Mouse (Mus musculus): ENCODE results near the gene Gm5089. TPM values are rescaled to one million over a fixed set of nuclear protein-coding genes. Genes with fewer than 3 reads are reported as not detected.

Gene Gm5089
- polyA plus RNA-seq, 1 experiment from 2014 or later = not detected

DNA sequence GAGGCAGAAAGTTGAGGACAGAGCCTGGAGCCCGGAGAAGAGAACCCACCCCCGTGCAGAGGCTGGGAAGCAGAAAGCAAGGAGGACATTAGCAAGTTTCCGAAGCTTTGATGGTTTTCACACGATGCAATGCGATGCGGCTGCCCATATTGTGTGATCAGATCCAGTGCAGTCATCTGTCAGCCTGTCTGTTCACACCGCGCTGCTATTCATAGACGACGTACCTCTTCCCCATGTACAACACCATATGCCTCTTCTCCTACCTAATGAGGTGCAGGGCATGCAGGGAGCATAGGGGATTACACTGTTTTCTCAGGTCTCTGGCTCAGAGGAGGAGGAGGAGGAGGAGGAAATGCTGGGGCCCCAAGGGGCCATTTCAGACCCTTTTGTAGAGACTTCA, 14.1 kb downstream of the Gm5089 start:
- no peak overlapping the region for H3K9ac ChIP-seq
- no peak for ATAC-seq (ENCODE audit: insufficient read depth)

DNA sequence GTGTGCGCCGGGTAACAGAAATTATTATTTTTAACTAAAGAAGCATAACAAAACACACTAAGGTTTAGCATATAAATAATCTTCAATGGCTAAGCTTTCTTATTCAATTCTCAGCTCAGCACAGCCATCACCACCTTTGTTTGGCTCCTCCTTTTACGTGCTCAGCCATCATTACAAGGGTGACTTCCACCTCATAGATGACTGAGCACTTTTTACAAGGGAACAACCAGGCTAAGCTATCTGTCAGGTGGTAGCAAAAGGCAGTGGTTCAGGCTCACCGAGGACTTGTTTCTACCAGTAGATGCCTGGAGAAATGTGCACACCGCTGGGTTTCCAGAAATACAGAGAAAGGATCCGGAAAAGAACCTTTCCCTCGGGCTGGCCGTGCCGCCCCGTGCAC, 16.9 kb downstream of the Gm5089 start:
- no peaks in the 10 kb centered on the region for H3K36me3 ChIP-seq (replicated peaks)
- H3K9ac ChIP-seq = no peak overlapping the region
- no peak overlapping the region for H3K4me2 ChIP-seq
- no peak for ATAC-seq (ENCODE audit: insufficient read depth)
- 70% methylated on average over 10 of the region's 10 CpGs for WGBS (ENCODE audit: insufficient replicate concordance)
- H3K4me3 ChIP-seq (replicated peaks) = no peak overlapping the region
- H3K27me3 ChIP-seq = no peaks in the 10 kb centered on the region
- no peaks in the 10 kb centered on the region for H3K4me1 ChIP-seq (replicated peaks)
- no peaks in the 10 kb centered on the region for H3K9me3 ChIP-seq (replicated peaks)
- H3K27ac ChIP-seq (replicated peaks) = no peak overlapping the region

More for the DNA sequence above, 14.1 kb downstream of the Gm5089 start:
- H3K9me3 ChIP-seq (replicated peaks) = no peaks in the 10 kb centered on the region
- H3K36me3 ChIP-seq (replicated peaks) = no peaks in the 10 kb centered on the region
- no peak overlapping the region for H3K4me2 ChIP-seq
- 66% methylated on average over 10 of the region's 10 CpGs for WGBS (ENCODE audit: insufficient replicate concordance)
- H3K27ac ChIP-seq (replicated peaks) = no peak overlapping the region
- no peaks in the 10 kb centered on the region for H3K27me3 ChIP-seq
- no peaks in the 10 kb centered on the region for H3K4me1 ChIP-seq (replicated peaks)
- no peak overlapping the region for H3K4me3 ChIP-seq (replicated peaks)

DNA sequence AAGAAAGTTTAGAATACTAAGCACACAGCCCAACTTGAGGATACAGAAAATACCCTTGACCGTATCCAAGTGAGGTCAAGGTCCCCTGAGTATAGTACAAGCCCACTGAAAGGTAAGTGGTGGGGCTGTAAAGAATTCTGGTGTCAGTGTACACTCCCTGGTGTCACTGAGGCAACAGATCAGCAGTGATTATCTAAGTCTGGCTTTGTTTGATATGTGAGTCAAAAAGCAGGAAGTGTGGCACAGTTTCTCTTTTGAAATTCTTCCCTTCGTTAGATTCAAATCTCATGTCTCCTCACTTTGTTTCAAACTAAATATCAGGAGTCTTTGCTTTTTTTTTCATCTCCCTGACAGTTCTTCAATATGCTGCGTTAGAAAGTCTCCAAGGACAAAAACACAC, 18.4 kb downstream of the Gm5089 start:
- Histone ChIP-seq H3K27me3 (no peaks in the 10 kb centered on the region), H3K9ac (no peak overlapping the region), H3K4me2 (no peak overlapping the region), H3K27ac (replicated peaks) (no peak overlapping the region), H3K36me3 (replicated peaks) (no peaks in the 10 kb centered on the region), H3K4me3 (replicated peaks) (no peak overlapping the region), H3K9me3 (replicated peaks) (no peaks in the 10 kb centered on the region), H3K4me1 (replicated peaks) (no peaks in the 10 kb centered on the region)
- no peak for ATAC-seq (ENCODE audit: insufficient read depth)
- WGBS (ENCODE audit: insufficient replicate concordance) = 38% methylated on average over 3 of the region's 3 CpGs

DNA sequence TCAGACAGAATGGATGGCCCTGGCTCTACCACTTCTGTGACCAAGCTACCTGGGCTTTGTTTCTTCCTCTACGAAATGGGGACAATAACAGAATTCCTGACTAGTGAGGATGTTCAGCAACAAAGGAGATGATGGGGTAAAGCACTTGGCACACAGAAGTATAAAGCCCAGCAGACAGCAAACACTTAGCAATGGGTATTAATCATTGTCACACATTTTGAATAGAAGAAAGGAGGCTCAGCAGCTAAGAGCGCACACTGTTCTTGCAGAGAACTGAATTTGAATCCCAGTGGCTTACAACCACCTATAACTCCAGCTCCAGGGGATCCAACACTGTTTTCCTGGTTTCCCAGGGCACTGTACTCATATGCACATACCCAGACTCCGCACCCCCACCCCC, 23.3 kb downstream of the Gm5089 start:
- H3K4me3 ChIP-seq (replicated peaks) = no peak overlapping the region
- no peak overlapping the region for H3K4me2 ChIP-seq
- H3K27ac ChIP-seq (replicated peaks) = no peak overlapping the region
- H3K9me3 ChIP-seq (replicated peaks) = no peaks in the 10 kb centered on the region
- ATAC-seq (ENCODE audit: insufficient read depth) = no peak
- no peaks in the 10 kb centered on the region for H3K27me3 ChIP-seq
- 59% methylated on average over 3 of the region's 3 CpGs for WGBS (ENCODE audit: insufficient replicate concordance)
- no peak overlapping the region for H3K9ac ChIP-seq
- H3K36me3 ChIP-seq (replicated peaks) = no peaks in the 10 kb centered on the region
- H3K4me1 ChIP-seq (replicated peaks) = no peaks in the 10 kb centered on the region

DNA sequence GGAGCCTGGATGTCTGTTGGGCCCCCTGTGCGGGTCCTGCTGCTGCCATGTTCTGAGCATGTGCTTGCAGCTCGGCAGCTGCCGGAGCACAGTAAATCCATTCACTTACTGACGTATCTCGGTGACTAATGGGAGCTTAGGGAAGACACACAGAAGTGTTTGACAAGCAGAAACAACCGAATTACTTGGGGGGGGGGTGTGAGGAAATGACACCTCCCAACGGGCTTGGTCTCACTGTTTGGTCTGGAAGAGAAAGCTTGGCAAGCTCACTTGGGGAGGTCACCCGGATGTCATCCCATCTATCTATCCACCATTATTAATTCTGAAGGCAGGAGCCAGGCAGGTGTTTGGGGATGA, 23.7 kb downstream of the Gm5089 start:
- no peak overlapping the region for H3K27ac ChIP-seq (replicated peaks)
- H3K4me3 ChIP-seq (replicated peaks) = no peak overlapping the region
- H3K4me2 ChIP-seq = no peak overlapping the region
- WGBS (ENCODE audit: insufficient replicate concordance) = 50% methylated on average over 8 of the region's 8 CpGs
- no peak for ATAC-seq (ENCODE audit: insufficient read depth)
- H3K9ac ChIP-seq = no peak overlapping the region
- no peaks in the 10 kb centered on the region for H3K4me1 ChIP-seq (replicated peaks)
- H3K27me3 ChIP-seq = no peaks in the 10 kb centered on the region
- no peaks in the 10 kb centered on the region for H3K9me3 ChIP-seq (replicated peaks)
- H3K36me3 ChIP-seq (replicated peaks) = no peaks in the 10 kb centered on the region

DNA sequence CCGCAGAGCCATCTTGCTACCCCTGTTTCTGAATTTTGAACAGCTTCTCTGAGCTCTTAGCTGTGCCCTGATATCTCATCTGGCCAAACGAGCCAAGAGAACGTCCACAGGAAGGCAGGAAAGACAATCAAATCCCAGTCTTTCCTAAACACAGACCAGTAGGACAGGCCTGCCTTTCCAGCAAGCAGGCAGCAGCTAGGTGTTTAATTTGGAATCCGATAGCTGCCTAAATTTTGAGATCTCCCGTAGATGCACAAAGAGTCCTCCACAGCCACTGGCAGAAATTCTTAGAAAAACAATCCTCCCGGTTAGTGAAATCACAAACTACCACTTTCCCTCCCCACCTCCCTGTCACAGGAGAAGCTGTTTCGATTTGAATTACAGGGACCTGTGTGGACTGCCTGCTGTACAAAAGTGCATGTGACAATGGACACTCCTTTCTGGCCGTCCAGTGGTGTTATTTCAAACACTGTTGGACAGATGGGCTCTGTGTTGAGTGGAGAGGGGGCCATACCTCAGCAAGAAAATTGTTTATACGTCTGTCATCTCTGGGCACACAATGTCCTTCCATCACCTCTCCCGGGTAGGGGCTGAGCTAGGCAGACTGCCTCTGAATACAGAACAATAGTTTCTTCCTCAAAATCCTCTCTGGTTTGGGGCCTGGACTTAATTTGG, 24.2 kb downstream of the Gm5089 start:
- Histone ChIP-seq H3K27ac (replicated peaks) (no peak overlapping the region), H3K9me3 (replicated peaks) (no peaks in the 10 kb centered on the region), H3K4me3 (replicated peaks) (no peak overlapping the region), H3K4me1 (replicated peaks) (no peaks in the 10 kb centered on the region), H3K4me2 (no peak overlapping the region), H3K9ac (no peak overlapping the region), H3K36me3 (replicated peaks) (no peaks in the 10 kb centered on the region), H3K27me3 (no peaks in the 10 kb centered on the region)
- WGBS (ENCODE audit: insufficient replicate concordance) = 50% methylated on average over 10 of the region's 10 CpGs
- no peak for ATAC-seq (ENCODE audit: insufficient read depth)

DNA sequence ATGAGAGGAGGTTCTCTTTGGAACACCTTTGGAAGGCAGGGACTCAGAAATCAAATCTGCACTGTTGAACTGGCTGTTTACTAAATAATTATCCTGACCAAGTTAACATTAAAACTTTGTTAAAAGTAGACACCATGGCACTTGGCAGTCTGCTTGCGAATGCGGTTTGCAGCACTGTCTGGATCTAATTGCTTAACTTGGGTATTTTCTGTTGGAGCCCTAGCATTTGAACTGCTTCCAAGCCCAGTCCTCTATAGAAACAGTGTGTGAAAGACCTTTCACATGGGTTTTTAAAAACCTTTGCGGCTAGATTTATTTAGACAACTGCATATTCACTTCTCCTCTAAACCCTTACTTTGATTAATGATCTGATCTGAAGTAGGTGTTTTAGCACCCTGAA, 26.5 kb downstream of the Gm5089 start:
- H3K4me2 ChIP-seq = no peak overlapping the region
- no peaks in the 10 kb centered on the region for H3K9me3 ChIP-seq (replicated peaks)
- no peaks in the 10 kb centered on the region for H3K36me3 ChIP-seq (replicated peaks)
- WGBS (ENCODE audit: insufficient replicate concordance) = 82% methylated on average over 3 of the region's 3 CpGs
- H3K27ac ChIP-seq (replicated peaks) = no peak overlapping the region
- no peaks in the 10 kb centered on the region for H3K4me1 ChIP-seq (replicated peaks)
- H3K4me3 ChIP-seq (replicated peaks) = no peak overlapping the region
- H3K9ac ChIP-seq = no peak overlapping the region
- no peaks in the 10 kb centered on the region for H3K27me3 ChIP-seq
- ATAC-seq (ENCODE audit: insufficient read depth) = no peak

DNA sequence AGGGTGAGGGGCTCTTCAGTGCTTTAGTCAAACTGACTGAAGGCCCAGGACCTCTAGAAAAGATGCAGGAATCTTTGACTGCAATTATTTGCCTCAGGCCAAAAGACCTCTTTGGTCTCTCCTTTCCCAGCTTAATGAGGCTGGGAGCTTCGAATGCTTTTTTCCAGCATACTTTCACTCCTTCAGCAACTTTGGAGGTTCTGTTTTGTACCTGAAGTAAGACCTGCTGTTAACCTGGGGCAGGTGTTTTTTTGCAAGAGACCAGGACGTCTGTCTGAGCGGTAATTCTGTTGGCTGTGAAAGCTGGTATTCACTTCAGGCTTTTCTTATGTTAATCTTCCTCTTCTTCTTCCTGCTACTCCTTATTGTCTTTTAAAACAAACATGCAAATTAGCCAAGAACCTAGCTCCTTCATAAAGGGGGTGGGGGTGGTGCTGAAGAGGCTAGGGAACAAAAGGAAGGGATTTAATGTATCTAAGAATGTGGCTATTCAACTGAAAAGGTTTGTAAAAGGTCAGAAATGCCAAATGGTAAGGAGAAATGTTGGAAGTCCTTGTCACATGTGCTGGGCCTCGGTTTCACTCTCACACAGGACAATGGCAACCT, 34.6 kb downstream of the Gm5089 start:
- Histone ChIP-seq H3K9me3 (replicated peaks) (no peaks in the 10 kb centered on the region), H3K4me2 (no peak overlapping the region), H3K36me3 (replicated peaks) (no peaks in the 10 kb centered on the region), H3K4me3 (replicated peaks) (no peak overlapping the region), H3K9ac (no peak overlapping the region), H3K27ac (replicated peaks) (no peak overlapping the region), H3K27me3 (no peaks in the 10 kb centered on the region), H3K4me1 (replicated peaks) (no peaks in the 10 kb centered on the region)
- ATAC-seq (ENCODE audit: insufficient read depth) = no peak
- 35% methylated on average over 4 of the region's 4 CpGs for WGBS (ENCODE audit: insufficient replicate concordance)

DNA sequence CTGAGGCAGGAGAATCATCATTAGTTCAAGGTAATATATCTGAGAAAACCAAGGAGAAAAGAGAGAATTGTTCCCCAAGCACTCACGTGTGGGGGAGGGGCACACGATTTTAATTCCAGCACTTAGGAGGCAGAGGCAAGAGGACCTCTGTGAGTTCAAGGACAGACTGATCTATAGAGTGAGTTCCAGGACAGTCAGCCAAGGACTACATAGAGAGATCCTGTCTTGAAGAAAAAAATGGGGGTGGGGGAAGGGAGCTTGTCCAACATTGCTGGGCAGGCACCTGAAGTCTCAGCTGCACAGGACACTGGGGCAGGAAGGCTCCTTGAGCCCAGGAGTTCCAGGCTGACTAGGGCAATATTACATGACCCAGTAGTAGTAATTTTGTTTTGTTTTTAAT, 36.1 kb downstream of the Gm5089 start:
- no peaks in the 10 kb centered on the region for H3K36me3 ChIP-seq (replicated peaks)
- 65% methylated on average over 2 of the region's 2 CpGs for whole genome bisulfite sequencing (ENCODE audit: insufficient replicate concordance)
- no peak for ATAC-seq (ENCODE audit: insufficient read depth)

DNA sequence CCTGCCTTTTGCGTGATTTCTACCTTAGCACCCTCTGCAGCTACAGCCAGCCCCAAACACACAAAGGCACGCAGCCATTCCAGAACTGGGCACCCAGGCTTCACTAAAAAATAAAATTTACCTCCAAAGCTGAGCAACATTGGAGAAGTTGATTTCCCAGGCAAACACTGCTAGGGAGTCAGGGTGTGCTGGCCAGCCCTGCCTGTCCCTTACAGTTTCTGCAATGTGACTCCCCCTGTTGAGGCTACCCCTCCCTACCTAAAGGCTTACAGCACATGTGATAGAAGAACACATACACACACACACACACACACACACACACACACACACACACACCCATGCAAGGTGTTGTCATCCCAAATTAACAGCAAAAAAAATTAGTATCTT, 37.4 kb downstream of the Gm5089 start:
- no peak overlapping the region for H3K27ac ChIP-seq (replicated peaks)
- 52% methylated on average over 2 of the region's 2 CpGs for WGBS (ENCODE audit: insufficient replicate concordance)
- H3K9me3 ChIP-seq (replicated peaks) = no peaks in the 10 kb centered on the region
- no peak for ATAC-seq (ENCODE audit: insufficient read depth)
- H3K27me3 ChIP-seq = peaks cover 12% of the 10 kb centered on the region
- no peak overlapping the region for H3K9ac ChIP-seq
- no peaks in the 10 kb centered on the region for H3K4me1 ChIP-seq (replicated peaks)
- H3K36me3 ChIP-seq (replicated peaks) = no peaks in the 10 kb centered on the region
- no peak overlapping the region for H3K4me3 ChIP-seq (replicated peaks)
- H3K4me2 ChIP-seq = no peak overlapping the region

More for the DNA sequence above, 36.1 kb downstream of the Gm5089 start:
- Histone ChIP-seq H3K27ac (replicated peaks) (no peak overlapping the region), H3K9me3 (replicated peaks) (no peaks in the 10 kb centered on the region), H3K4me1 (replicated peaks) (no peaks in the 10 kb centered on the region), H3K4me3 (replicated peaks) (no peak overlapping the region), H3K27me3 (peaks cover 4% of the 10 kb centered on the region; the same call in 1 of the 2 replicates), H3K9ac (no peak overlapping the region), H3K4me2 (no peak overlapping the region)

DNA sequence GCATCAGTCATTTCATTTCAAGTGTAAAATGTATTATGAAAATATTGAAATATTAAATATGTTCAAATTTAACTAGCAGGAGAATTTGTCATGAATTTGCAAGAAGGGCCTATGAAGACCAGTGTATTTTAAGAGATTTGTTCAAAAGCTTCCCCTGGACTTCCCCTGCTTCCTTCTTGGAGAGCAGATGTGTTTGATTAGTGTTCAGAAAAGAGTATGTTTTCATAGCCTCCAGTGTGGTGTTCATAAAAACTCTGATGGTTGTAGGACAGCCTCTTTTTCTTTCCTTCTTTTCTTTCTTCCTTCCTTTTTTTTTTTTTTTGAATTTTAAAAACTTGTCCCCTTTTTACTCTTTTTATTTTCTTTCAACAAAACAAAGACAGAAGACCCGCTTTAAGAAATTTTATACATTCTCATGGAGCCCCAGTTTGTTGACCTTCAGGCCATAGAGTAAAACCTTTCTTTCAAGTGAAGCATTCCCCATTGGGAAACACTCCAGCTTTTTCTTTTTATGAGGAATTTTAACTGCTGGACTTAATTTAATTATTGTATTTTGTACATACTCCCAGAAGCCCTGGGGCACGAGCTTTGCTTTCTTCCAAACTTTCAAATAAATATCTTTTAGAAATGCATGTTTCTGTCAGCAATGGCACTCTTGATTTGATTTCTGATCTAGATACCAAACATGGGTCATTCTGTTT, 37.9 kb downstream of the Gm5089 start:
- Histone ChIP-seq H3K4me1 (replicated peaks) (no peaks in the 10 kb centered on the region), H3K4me2 (no peak overlapping the region), H3K9me3 (replicated peaks) (no peaks in the 10 kb centered on the region), H3K4me3 (replicated peaks) (no peak overlapping the region), H3K27me3 (peaks cover 17% of the 10 kb centered on the region), H3K9ac (no peak overlapping the region), H3K36me3 (replicated peaks) (no peaks in the 10 kb centered on the region), H3K27ac (replicated peaks) (no peak overlapping the region)
- no peak for ATAC-seq (ENCODE audit: insufficient read depth)
- 53% methylated on average over 2 of the region's 2 CpGs for WGBS (ENCODE audit: insufficient replicate concordance)
